Mouse (Mus musculus): ENCODE measurements around the gene Selenok. TPM values are rescaled to one million over a fixed set of nuclear protein-coding genes. Genes with fewer than 3 reads are reported as not detected.

Gene Selenok
- polyA plus RNA-seq, 1 experiment from 2014 or later: 266 TPM

GRCm38 (mm10) chr14:29950805-29951204 is 17.3 kb upstream of the Selenok start:
- no peaks in the 10 kb centered on the region for H3K9me3 ChIP-seq (ENCODE audit: control insufficient read depth, low read length)
- H3K27me3 ChIP-seq (replicated peaks; ENCODE audit: control insufficient read depth, insufficient read depth, low read length): no peaks in the 10 kb centered on the region
- no peak overlapping the region for H3K4me3 ChIP-seq (ENCODE audit: low read depth, low read length)
- no peak overlapping the region for H3K27ac ChIP-seq (replicated peaks; ENCODE audit: low read depth, low read length)
- no peaks in the 10 kb centered on the region for H3K36me3 ChIP-seq (ENCODE audit: control insufficient read depth, insufficient read depth, low read length)
- no peak for DNase-seq (ENCODE audit: low spot score)
- no peak for ATAC-seq (ENCODE audit: low read depth)
- no peak overlapping the region for H3K9ac ChIP-seq (ENCODE audit: low read depth, low read length)
- no peak overlapping the region for H3K4me2 ChIP-seq (ENCODE audit: low read depth, low read length)
- H3K4me1 ChIP-seq (ENCODE audit: control insufficient read depth, insufficient read depth, low read length): no peaks in the 10 kb centered on the region
- WGBS: 82% methylated on average over 4 of the region's 4 CpGs

DNA sequence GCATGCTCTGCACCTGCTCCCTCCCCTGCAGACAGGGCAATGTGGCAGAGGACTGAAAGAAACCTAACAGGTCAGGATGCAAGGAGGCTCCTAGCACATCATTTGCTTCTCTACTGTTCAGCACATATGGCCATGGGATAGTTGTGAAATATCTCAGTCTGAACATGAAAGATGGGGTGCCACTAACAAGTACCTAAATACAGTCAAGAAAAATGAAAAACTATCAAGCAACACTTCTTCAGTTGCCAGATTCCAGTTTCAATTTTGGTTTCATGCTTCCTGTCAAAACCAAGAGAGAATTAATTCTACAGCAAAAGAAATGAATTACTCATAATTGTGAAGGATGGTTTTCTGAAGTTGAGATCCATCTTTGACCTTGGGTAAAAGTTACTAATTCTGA is 10.7 kb upstream of the Selenok start:
- Histone ChIP-seq H3K36me3 (ENCODE audit: control insufficient read depth, insufficient read depth, low read length) (no peaks in the 10 kb centered on the region), H3K4me1 (ENCODE audit: control insufficient read depth, insufficient read depth, low read length) (no peaks in the 10 kb centered on the region), H3K9me3 (ENCODE audit: control insufficient read depth, low read length) (no peaks in the 10 kb centered on the region), H3K27me3 (replicated peaks; ENCODE audit: control insufficient read depth, insufficient read depth, low read length) (no peaks in the 10 kb centered on the region), H3K27ac (replicated peaks; ENCODE audit: low read depth, low read length) (no peak overlapping the region), H3K4me3 (ENCODE audit: low read depth, low read length) (no peak overlapping the region), H3K4me2 (ENCODE audit: low read depth, low read length) (no peak overlapping the region), H3K9ac (ENCODE audit: low read depth, low read length) (no peak overlapping the region)
- no peak for ATAC-seq (ENCODE audit: low read depth)
- DNase-seq (ENCODE audit: low spot score): no peak

DNA sequence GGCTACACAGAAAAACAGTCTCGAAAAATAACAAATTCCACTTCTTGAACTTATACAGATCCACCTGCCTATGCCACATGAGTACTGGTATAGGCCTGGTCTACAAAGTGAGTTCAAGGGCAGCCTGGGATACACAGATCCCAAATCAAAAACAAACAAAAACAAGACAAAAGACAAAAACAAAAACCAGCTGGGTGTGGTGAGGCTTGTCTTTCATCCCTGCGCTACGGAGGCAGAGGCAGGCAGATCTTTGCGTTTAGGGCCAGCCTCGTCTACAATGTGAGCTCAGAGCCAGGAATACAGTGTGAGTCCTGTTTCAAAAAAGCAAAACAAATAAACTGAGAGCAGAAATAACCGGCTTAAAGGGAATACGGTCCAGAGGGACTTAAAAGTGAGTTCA is 497 bp upstream of the Selenok start:
- WGBS: 58% methylated on average over 7 of the region's 7 CpGs
- no peak for ATAC-seq (ENCODE audit: low read depth)

DNA sequence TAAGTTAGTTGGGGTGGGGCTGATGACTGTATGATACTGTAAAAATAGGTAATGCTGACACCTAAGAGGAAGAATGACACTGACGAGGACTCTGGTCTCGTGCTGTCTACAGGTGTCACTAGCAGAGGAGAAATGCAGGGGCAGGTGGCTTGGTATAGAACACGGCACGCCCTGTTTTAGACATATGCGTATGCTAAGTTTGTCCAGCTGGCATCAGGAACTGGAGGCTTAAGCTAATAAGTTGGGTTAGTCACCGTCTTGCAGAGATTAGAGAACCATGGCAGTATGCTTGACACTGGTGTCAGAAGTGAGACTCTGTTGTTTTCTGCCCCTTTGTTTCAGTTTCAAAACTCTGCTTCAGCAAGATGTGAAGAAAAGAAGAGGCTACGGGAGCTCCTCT is 3.3 kb downstream of the Selenok start:
- no peaks in the 10 kb centered on the region for H3K27me3 ChIP-seq (replicated peaks; ENCODE audit: control insufficient read depth, insufficient read depth, low read length)
- DNase-seq (ENCODE audit: low spot score) (no peak), ATAC-seq (ENCODE audit: low read depth) (no peak)
- no peak overlapping the region for H3K27ac ChIP-seq (replicated peaks; ENCODE audit: low read depth, low read length)
- H3K4me3 ChIP-seq (ENCODE audit: low read depth, low read length): no peak overlapping the region
- WGBS: 94% methylated on average over 7 of the region's 7 CpGs
- H3K36me3 ChIP-seq (ENCODE audit: control insufficient read depth, insufficient read depth, low read length): peaks cover 54% of the 10 kb centered on the region
- no peaks in the 10 kb centered on the region for H3K9me3 ChIP-seq (ENCODE audit: control insufficient read depth, low read length)
- no peak overlapping the region for H3K4me2 ChIP-seq (ENCODE audit: low read depth, low read length)
- H3K4me1 ChIP-seq (ENCODE audit: control insufficient read depth, insufficient read depth, low read length): peaks cover 15% of the 10 kb centered on the region
- H3K9ac ChIP-seq (ENCODE audit: low read depth, low read length): no peak overlapping the region

More for the DNA sequence above, 497 bp upstream of the Selenok start:
- Histone ChIP-seq H3K27me3 (replicated peaks; ENCODE audit: control insufficient read depth, insufficient read depth, low read length) (no peaks in the 10 kb centered on the region), H3K4me1 (ENCODE audit: control insufficient read depth, insufficient read depth, low read length) (peaks cover 15% of the 10 kb centered on the region), H3K4me3 (ENCODE audit: low read depth, low read length) (peak overlapping the region; percentile 76), H3K27ac (replicated peaks; ENCODE audit: low read depth, low read length) (peak overlapping the region; percentile 65), H3K9me3 (ENCODE audit: control insufficient read depth, low read length) (no peaks in the 10 kb centered on the region), H3K9ac (ENCODE audit: low read depth, low read length) (peak overlapping the region; percentile 92), H3K36me3 (ENCODE audit: control insufficient read depth, insufficient read depth, low read length) (peaks cover 27% of the 10 kb centered on the region), H3K4me2 (ENCODE audit: low read depth, low read length) (peak overlapping the region; percentile 71)
- no peak for DNase-seq (ENCODE audit: low spot score)

DNA sequence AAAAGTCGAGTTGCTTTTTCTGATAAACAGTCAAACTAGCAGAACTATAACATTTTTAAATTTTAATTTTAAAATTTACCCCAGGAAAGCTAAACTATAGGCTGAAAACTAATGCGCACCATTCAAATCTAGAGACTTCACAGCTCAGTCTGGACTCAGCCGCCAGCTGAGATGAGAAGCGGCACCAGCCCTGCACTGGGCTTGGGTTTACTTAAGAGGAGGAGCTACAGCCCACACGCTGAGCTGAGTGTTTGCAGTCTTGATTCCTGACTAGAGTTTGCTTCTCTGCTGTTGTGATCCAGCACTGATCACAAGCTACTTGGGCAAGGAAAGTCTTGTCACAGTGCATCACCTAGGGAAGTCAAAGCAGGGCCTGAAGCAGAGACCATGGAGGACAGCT is 3.9 kb downstream of the Selenok start:
- Histone ChIP-seq H3K4me1 (ENCODE audit: control insufficient read depth, insufficient read depth, low read length) (peaks cover 15% of the 10 kb centered on the region), H3K4me2 (ENCODE audit: low read depth, low read length) (no peak overlapping the region), H3K27ac (replicated peaks; ENCODE audit: low read depth, low read length) (no peak overlapping the region), H3K9ac (ENCODE audit: low read depth, low read length) (no peak overlapping the region), H3K36me3 (ENCODE audit: control insufficient read depth, insufficient read depth, low read length) (peaks cover 60% of the 10 kb centered on the region), H3K9me3 (ENCODE audit: control insufficient read depth, low read length) (no peaks in the 10 kb centered on the region), H3K27me3 (replicated peaks; ENCODE audit: control insufficient read depth, insufficient read depth, low read length) (no peaks in the 10 kb centered on the region), H3K4me3 (ENCODE audit: low read depth, low read length) (no peak overlapping the region)
- DNase-seq (ENCODE audit: low spot score): no peak
- 82% methylated on average over 5 of the region's 5 CpGs for WGBS
- ATAC-seq (ENCODE audit: low read depth): no peak

GRCm38 (mm10) chr14:29976927-29977326 is 8.8 kb downstream of the Selenok start:
- Histone ChIP-seq H3K36me3 (ENCODE audit: control insufficient read depth, insufficient read depth, low read length) (peaks cover 62% of the 10 kb centered on the region), H3K9ac (ENCODE audit: low read depth, low read length) (no peak overlapping the region), H3K4me2 (ENCODE audit: low read depth, low read length) (no peak overlapping the region), H3K27ac (replicated peaks; ENCODE audit: low read depth, low read length) (no peak overlapping the region), H3K4me1 (ENCODE audit: control insufficient read depth, insufficient read depth, low read length) (0 out of 2 replicates have a peak, but pooled peaks cover 4% of the 10 kb centered on the region), H3K9me3 (ENCODE audit: control insufficient read depth, low read length) (peaks cover 8% of the 10 kb centered on the region), H3K27me3 (replicated peaks; ENCODE audit: control insufficient read depth, insufficient read depth, low read length) (no peaks in the 10 kb centered on the region), H3K4me3 (ENCODE audit: low read depth, low read length) (no peak overlapping the region)
- DNase-seq (ENCODE audit: low spot score) (no peak), ATAC-seq (ENCODE audit: low read depth) (no peak)
- WGBS: 96% methylated on average over 6 of the region's 6 CpGs

DNA sequence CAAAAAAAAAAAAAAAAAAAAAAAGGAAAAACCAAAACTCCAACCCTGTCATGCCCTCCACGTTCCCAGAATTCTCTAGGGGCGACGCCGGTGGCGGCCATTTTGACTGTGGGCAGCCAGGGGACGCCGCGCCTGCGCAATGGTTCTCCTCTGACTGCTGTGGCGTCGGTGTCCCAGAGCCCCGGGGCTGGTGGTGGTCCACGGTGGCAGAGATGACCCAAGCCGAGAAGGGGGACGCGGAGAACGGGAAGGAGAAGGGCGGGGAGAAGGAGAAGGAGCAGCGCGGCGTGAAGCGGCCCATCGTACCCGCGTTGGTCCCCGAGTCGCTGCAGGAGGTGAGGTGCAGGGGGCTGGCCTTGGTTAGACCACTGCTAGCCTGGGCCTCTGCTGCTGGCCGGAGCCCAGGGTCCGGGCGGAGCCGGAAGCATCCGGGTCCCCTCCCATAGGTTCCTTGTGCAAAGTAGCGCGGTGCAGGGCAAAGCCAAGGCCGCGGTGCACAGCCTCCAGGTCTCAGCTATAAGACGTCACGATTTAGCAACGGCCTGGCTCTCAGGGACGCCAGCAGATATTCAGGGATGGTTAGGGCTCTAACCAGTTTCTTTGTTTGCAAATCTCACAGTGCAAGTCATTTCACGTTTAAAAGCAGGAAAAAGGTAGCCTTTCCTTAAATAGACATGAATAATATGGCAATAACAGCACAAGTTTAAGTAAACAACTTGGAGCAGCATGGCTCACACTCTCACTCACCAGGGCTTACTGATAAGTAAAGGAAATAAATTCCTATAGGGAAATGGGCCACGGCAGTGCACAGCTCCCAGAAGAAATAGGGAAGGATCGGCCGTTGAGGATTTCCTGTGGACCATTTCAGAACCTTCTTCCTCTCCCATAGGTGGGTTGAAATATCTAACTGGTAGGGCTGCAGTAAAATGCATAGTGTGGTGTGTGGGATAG is 10.4 kb downstream of the Selenok start, which contains the start of gene Actr8:
Gene Actr8 (plus strand): TSS at position 84 of the 951 bp plus-strand sequence.
- Histone ChIP-seq H3K4me2 (ENCODE audit: low read depth, low read length) (peak within 1 kb of the TSS; percentile 58), H3K36me3 (ENCODE audit: control insufficient read depth, insufficient read depth, low read length) (peaks cover 62% of the 10 kb centered on the region), H3K27me3 (replicated peaks; ENCODE audit: control insufficient read depth, insufficient read depth, low read length) (no peaks in the 10 kb centered on the region), H3K9ac (ENCODE audit: low read depth, low read length) (peak within 1 kb of the TSS; percentile 92), H3K4me3 (ENCODE audit: low read depth, low read length) (peak within 1 kb of the TSS; percentile 82), H3K4me1 (ENCODE audit: control insufficient read depth, insufficient read depth, low read length) (0 out of 2 replicates have a peak, but pooled peaks cover 4% of the 10 kb centered on the region), H3K27ac (replicated peaks; ENCODE audit: low read depth, low read length) (peak within 1 kb of the TSS; percentile 82), H3K9me3 (ENCODE audit: control insufficient read depth, low read length) (peaks cover 8% of the 10 kb centered on the region)
- DNase-seq (ENCODE audit: low spot score) (peak; percentile 96), ATAC-seq (ENCODE audit: low read depth) (peak; percentile 97)
- 2% methylated on average over 29 of the region's 44 CpGs for WGBS

- 94% methylated on average over 10 of the region's 10 CpGs for whole genome bisulfite sequencing
- Histone ChIP-seq H3K4me2 (ENCODE audit: low read depth, low read length) (no peak overlapping the region), H3K4me1 (ENCODE audit: control insufficient read depth, insufficient read depth, low read length) (0 out of 2 replicates have a peak, but pooled peaks cover 4% of the 10 kb centered on the region), H3K4me3 (ENCODE audit: low read depth, low read length) (no peak overlapping the region), H3K9me3 (ENCODE audit: control insufficient read depth, low read length) (peaks cover 8% of the 10 kb centered on the region), H3K27me3 (replicated peaks; ENCODE audit: control insufficient read depth, insufficient read depth, low read length) (no peaks in the 10 kb centered on the region), H3K9ac (ENCODE audit: low read depth, low read length) (no peak overlapping the region), H3K36me3 (ENCODE audit: control insufficient read depth, insufficient read depth, low read length) (peaks cover 66% of the 10 kb centered on the region), H3K27ac (replicated peaks; ENCODE audit: low read depth, low read length) (no peak overlapping the region)
- ATAC-seq (ENCODE audit: low read depth): no peak
- DNase-seq (ENCODE audit: low spot score): no peak
These were observed 12.5 kb downstream of the Selenok start for GRCm38 (mm10) chr14:29980447-29981205.

Measured in embryonic facial prominence, embryonic 14.5 days (tissue).